Mouse (Mus musculus): ENCODE data around the gene Tomm20.

- TF ChIP-seq CTCF (IDR thresholded peaks at IDR 0.05; ENCODE audit: control insufficient read depth, insufficient read depth, insufficient replicate concordance, low read depth, low read length) (no peak), POLR2A (IDR thresholded peaks at IDR 0.05; ENCODE audit: control insufficient read depth, low read depth, low read length) (no peak)
Measured at GRCm38 (mm10) chr8:126937337-126937736, 8.3 kb downstream of the Tomm20 start.
